Mouse (Mus musculus) Patski (cell line): Measurements from ENCODE around the gene Apex1. TPM values are rescaled to one million over a fixed set of nuclear protein-coding genes. Genes with fewer than 3 reads are reported as not detected.

Source experiments
- ATAC-seq: fragments of 100-300 bp; one replicate; pipeline ENCODE4 v1.8.0; 2021
- CTCF ChIA-PET: fragments of 350-600 bp; sonication (Branson Sonifier 250); formaldehyde crosslinking; loops from one replicate; lab custom pipeline; 2022; ENCODE audit warnings: inconsistent platforms; lab: Charles Lee
- POLR2A ChIA-PET: fragments of 350-600 bp; sonication (Branson Sonifier 250); formaldehyde crosslinking; loops from one replicate; lab custom pipeline; 2022; ENCODE audit warnings: antibody characterized with exemption, inconsistent platforms; lab: Charles Lee
- DNase-seq: peaks from one replicate; pipeline ENCODE4 v3.0.0-alpha.2; 2011; ENCODE audit warnings: low read depth, low spot score
- H3K27me3 ChIP-seq: fragments of 371-371 bp; one replicate; pipeline ENCODE4 v1.5.1; 2021
- CTCF ChIP-seq: fragments of 100-300 bp; IDR thresholded peaks from one replicate; pipeline ENCODE4 v1.5.1; 2021
- in situ Hi-C: fragments of 300-500 bp; cut with MboI; formaldehyde crosslinking; loops from 3 replicates; pipeline ENCODE4 v1.11.1; 2018; ENCODE audit warnings: low pct_unique_long_range_greater_than_20kb, mixed read lengths
- polyA plus RNA-seq: library from polyadenylated mRNA; unstranded; gene quantifications from one replicate; pipeline ENCODE4 v1.2.3, GENCODE M21; 2021

The Apex1 gene
- 115 TPM for polyA plus RNA-seq

DNA sequence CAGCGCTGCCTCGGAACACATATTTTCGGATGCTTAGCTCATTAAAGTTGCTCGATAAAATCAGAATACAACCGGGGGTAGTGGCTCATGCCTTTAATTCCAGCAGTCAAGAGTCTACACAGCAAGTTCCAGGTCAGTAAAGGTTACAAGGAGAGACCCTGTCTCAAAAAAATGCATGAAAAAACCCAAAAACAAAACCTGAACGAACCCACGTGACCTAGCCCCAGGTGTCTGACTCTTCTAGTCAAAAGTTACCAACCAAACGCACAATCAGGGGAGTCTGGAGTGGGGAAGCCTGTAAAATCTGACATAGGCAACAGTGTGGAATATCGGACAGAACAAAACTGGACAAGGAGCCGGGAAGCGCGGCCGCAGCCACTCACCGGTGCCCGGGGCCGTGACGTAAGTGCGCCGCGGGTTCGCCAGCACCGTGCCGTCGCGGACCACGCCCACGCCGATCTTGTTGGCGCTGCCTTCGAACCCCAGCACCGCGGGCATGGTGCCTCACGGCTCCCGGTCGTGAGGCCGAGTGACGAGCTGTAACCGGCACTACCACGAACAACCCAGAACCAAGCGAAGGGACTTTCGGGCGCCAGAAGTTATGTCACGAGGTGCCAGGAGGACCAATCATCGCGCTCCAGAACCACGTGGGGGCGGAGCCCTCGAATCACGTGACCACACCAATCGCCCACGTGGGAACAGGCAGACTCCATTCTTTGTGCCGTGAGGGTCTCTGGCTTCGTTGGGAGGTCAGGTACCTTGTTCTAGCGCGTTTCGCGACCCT, at the start of gene Apex1, which contains the start of gene Osgep:
TSS of gene Apex1 (plus strand) at position 688 of the 784 bp plus-strand sequence.
TSS of gene Osgep (minus strand) at position 613 of the 784 bp plus-strand sequence.
- no peak for TF ChIP-seq CTCF
- ChIA-PET CTCF (interaction anchor here (1.2 kb wide), 1 partner anchor 28 kb away, joined by 3 read pairs; no protein-coding TSS in a partner anchor), POLR2A (interaction anchor here (0.6 to 0.9 kb wide), 3 partner anchors 14 to 960 kb away, joined by 4 to 5 read pairs (median 4); no protein-coding TSS in a partner anchor)
- DNase-seq, result peak; percentile 70
- H3K27me3 ChIP-seq, result no peaks in the 10 kb centered on the region
- in situ Hi-C loops, result no loop called here
- peak; percentile 88 for ATAC-seq

DNA sequence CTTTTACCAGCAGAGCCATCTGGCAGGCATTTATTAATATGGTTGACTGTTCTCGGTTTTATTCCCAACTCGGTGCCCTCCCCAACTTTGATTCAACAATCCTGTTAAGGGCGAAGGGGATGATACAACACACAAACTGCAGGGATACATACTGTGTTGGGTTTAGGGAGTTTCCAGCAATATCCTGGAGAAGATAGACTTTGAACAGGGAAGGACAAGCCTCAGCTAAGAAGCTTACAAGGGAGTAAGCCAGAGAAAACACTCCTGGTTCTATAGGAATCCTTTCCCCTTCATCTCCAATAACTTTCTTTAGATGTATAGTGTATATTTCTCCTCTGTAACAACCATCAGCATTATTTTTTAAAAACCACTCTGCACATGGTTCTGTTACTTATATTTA, 49.6 kb upstream of the Apex1 start:
- in situ Hi-C loops, result no loop called here
- ATAC-seq (no peak), DNase-seq (no peak)
- H3K27me3 ChIP-seq, result no peaks in the 10 kb centered on the region
- CTCF ChIA-PET, result interaction anchor here (2.4 kb wide), 1 partner anchor 10 kb away, joined by 9 read pairs; no protein-coding TSS in a partner anchor
- TF ChIP-seq CTCF, result no peak
- POLR2A ChIA-PET, result no interaction called here

DNA sequence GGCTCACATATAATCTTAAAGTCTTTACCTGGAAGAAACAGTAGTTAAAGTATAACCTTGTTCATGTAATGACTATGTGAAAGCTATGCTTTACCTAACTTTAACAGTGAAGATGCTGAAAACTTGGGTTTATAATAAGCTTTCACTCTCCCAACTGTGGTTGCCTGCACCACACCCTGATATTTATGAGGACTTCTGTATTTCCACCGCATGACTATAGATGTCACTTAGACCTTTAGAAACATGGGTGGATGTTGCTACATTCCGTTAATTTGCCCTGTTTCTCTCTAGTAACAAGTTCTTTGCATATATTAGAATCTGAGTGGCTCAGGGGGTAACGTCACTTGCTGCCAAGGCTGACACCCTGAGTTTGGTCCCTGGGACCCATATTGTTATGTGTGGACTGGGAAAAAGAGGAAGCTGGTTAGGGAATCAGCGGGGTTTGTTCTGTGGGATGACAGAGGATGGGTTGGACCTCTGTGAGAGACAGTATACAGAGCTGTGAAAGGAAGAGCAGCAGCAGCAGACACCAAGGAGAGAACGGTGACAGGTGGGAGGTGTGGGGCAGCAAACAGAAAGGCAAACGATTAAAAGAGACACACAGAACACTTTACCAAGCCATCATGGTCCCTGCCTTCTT, 49.1 kb upstream of the Apex1 start:
- DNase-seq, result no peak
- no peaks in the 10 kb centered on the region for H3K27me3 ChIP-seq
- POLR2A ChIA-PET, result no interaction called here
- in situ Hi-C loops, result no loop called here
- TF ChIP-seq CTCF, result no peak
- CTCF ChIA-PET, result interaction anchor here (0.8 to 2.4 kb wide), 2 partner anchors 9 to 55 kb away, joined by 3 to 9 read pairs; no protein-coding TSS in a partner anchor
- ATAC-seq, result no peak

GRCm38 (mm10) chr14:50876236-50876950, 48.4 kb upstream of the Apex1 start:
- in situ Hi-C loops, result no loop called here
- DNase-seq (no peak), ATAC-seq (no peak)
- TF ChIP-seq CTCF, result no peak
- ChIA-PET POLR2A (no interaction called here), CTCF (interaction anchor here (0.8 to 2.4 kb wide), 3 partner anchors 9 to 113 kb away, joined by 3 to 9 read pairs (median 3); no protein-coding TSS in a partner anchor)
- no peaks in the 10 kb centered on the region for H3K27me3 ChIP-seq

DNA sequence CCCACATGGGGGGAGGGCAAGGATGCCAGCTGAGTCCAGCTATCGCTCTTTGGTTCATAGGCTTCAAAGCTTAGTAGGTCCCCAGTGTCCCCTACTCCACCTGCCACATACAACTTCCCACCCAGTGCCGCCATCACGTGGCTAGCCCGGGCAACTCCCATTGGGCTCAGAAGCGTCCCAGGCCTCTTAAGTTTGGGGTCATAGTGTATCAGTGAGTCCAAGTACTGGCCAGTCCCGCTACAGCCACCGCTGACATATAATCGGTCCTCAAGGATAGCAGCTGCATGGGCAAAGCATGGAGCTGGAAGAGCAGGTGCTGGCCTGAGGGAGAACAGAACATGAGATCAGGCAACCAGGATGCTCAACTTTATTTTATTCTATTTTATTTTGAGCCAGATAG, 33.1 kb upstream of the Apex1 start:
- CTCF ChIA-PET, result interaction anchor here (0.9 kb wide), 1 partner anchor 135 kb away, joined by 3 read pairs; no protein-coding TSS in a partner anchor
- DNase-seq (no peak), ATAC-seq (no peak)
- POLR2A ChIA-PET, result interaction anchor here (0.6 kb wide), 1 partner anchor 992 kb away, joined by 3 read pairs; no protein-coding TSS in a partner anchor
- no peaks in the 10 kb centered on the region for H3K27me3 ChIP-seq
- no peak for TF ChIP-seq CTCF
- in situ Hi-C loops, result no loop called here

- CTCF ChIA-PET, result interaction anchor here (0.9 kb wide), 1 partner anchor 134 kb away, joined by 3 read pairs; no protein-coding TSS in a partner anchor
- H3K27me3 ChIP-seq, result no peaks in the 10 kb centered on the region
- POLR2A ChIA-PET, result interaction anchor here (0.6 kb wide), 1 partner anchor 991 kb away, joined by 3 read pairs; no protein-coding TSS in a partner anchor
- in situ Hi-C loops, result no loop called here
- DNase-seq (no peak), ATAC-seq (no peak)
- no peak for TF ChIP-seq CTCF
Observed at GRCm38 (mm10) chr14:50892091-50892490, 32.7 kb upstream of the Apex1 start.

DNA sequence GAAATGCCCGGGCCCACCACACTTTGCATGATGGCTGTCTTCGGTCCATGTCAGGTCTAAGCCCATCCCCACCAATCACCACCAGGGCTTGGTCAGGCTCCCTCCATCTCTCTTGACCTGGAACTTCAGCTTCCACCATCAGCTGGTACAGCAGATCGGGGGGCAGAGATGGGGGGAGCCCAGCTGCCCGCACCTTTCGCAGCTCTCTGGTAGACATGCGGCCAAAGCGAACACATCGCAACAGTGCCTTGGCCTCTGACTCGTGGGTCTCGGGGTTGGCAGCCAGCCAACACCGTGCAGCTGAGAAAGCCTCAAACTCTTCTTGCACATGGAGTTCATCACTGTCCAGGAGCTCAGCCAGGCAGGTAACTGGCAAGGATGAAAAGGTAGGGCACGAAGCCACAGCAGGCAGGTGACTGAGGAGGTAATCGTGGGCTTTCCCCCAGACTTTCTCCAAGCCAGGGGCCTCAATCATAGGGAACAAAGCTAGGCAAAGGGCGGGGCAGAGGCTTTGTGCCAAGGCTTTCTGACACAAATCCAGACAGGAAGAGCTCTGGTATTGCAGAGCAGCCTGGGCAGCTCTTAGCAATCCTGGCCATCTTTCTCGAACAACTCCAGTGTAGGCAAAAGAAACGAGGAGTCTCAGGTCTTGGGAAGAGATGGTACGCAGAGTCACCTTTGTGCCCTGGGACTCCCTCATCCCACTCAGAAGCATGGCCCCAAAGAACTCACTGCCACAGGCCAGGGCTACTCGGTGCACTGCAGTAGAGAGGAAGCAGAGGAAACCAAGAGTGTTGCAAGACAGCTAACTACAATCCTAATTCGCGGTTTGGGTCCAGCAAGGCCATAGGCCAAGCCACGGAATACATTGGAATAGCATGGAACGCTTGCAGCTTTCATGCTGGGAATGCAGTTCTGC, 32.0 kb upstream of the Apex1 start:
- no peak for ATAC-seq
- H3K27me3 ChIP-seq, result no peaks in the 10 kb centered on the region
- TF ChIP-seq CTCF, result no peak
- ChIA-PET POLR2A (no interaction called here), CTCF (interaction anchor here (0.9 kb wide), 1 partner anchor 134 kb away, joined by 3 read pairs; no protein-coding TSS in a partner anchor)
- in situ Hi-C loops, result no loop called here
- no peak for DNase-seq

DNA sequence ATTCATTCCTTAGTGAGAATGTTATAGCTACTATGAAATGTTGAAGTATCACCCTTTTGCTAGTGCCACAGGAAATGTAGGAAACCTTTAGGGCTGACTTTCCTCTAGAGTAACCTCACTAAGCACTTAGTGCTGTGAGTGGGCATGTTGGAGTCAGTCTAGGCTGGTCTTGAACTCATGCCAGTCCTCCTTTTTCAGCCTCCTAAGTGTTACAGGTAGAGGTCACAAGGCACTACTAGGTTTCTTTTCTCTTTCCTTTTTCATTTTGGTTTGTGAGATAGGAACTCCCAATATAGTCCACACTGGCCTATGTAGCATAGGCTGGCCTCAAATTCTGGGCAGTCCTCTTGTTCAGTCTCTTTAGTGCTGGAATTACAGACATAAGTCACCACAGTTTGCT, 29.4 kb upstream of the Apex1 start:
- in situ Hi-C loops, result no loop called here
- TF ChIP-seq CTCF, result no peak
- no peak for DNase-seq
- ChIA-PET CTCF (interaction anchor here (0.9 to 1.2 kb wide), 2 partner anchors 9 to 169 kb away, joined by 3 to 4 read pairs; no protein-coding TSS in a partner anchor), POLR2A (interaction anchor here (0.8 to 1.3 kb wide), 2 partner anchors 25 to 35 kb away, joined by 3 to 4 read pairs; partner anchors contain the start of genes Pip4p1, Pnp and Tep1)
- no peaks in the 10 kb centered on the region for H3K27me3 ChIP-seq
- no peak for ATAC-seq
